Mouse (Mus musculus) midbrain, embryonic 16.5 days (tissue): Measurements from ENCODE around the gene Naa40. TPM values are rescaled to one million over a fixed set of nuclear protein-coding genes. Genes with fewer than 3 reads are reported as not detected.
A peak's percentile ranks its signal among the peaks of the same experiment; 100 is the strongest.

ENCODE experiments used
- ATAC-seq: fragments of 200-750 bp; cut with Nextera tagmentation; 2 replicates; pipeline ENCODE4 v1.8.0; 2017; ENCODE audit warnings: moderate TSS enrichment
- H3K27ac ChIP-seq: fragments of 300-500 bp; sonication (generic); 2 replicates; pipeline ENCODE4 v1.5.1; 2014; ENCODE audit warnings: mild to moderate bottlenecking, low read length, mixed read lengths
- H3K27me3 ChIP-seq: fragments of 300-500 bp; sonication (generic); 2 replicates; pipeline ENCODE4 v1.6.1; 2014; ENCODE audit warnings: low read depth, low read length, mixed read lengths; ENCODE audit not compliant: control insufficient read depth, insufficient read depth
- H3K36me3 ChIP-seq: fragments of 300-500 bp; sonication (generic); 2 replicates; pipeline ENCODE4 v1.6.1; 2014; ENCODE audit warnings: mild to moderate bottlenecking, low read length, moderate library complexity, mixed read lengths; ENCODE audit not compliant: control insufficient read depth, insufficient read depth
- H3K4me1 ChIP-seq: fragments of 300-500 bp; sonication (generic); 2 replicates; pipeline ENCODE4 v1.6.1; 2014; ENCODE audit warnings: mild to moderate bottlenecking, low read length, mixed read lengths; ENCODE audit not compliant: control insufficient read depth, insufficient read depth
- H3K4me2 ChIP-seq: fragments of 300-500 bp; sonication (generic); 2 replicates; pipeline ENCODE4 v1.6.1; 2014; ENCODE audit warnings: mild to moderate bottlenecking, low read length, mixed read lengths
- H3K4me3 ChIP-seq: fragments of 300-500 bp; sonication (generic); 2 replicates; pipeline ENCODE4 v1.5.1; 2014; ENCODE audit warnings: low read depth, mild to moderate bottlenecking, low read length, moderate library complexity, mixed read lengths
- H3K9ac ChIP-seq: fragments of 300-500 bp; sonication (generic); 2 replicates; pipeline ENCODE4 v1.6.1; 2014; ENCODE audit warnings: low read depth, low read length, mixed read lengths
- H3K9me3 ChIP-seq: fragments of 300-500 bp; sonication (generic); replicated peaks from 2 replicates; pipeline ENCODE4 v1.6.1; 2014; ENCODE audit warnings: mild to moderate bottlenecking, low read length, mixed read lengths; ENCODE audit not compliant: control insufficient read depth, poor library complexity, severe bottlenecking
- WGBS: fragments of 180-500 bp; shearing (Covaris S2); extraction: QIAGEN DNeasy Blood & Tissue Kit; methylation state at CpG from one replicate; pipeline ENCODE4 v1.1.7; 2014; 5-methylcytosine and 5-hydroxymethylcytosine counted together
- polyA plus RNA-seq: library from polyadenylated mRNA; unstranded; fragments of >200 nt; fragmentation: Nextera tagmentation; extraction: Ambion mirVana; gene quantifications from 2 replicates; pipeline ENCODE4 v1.2.1, GENCODE M21; 2015

Naa40 gene
- polyA plus RNA-seq, 1 experiment from 2014 or later: 69.6 TPM

- H3K4me1 ChIP-seq: peaks cover 14% of the 10 kb centered on the region
- 23% methylated on average over 7 of the region's 7 CpGs for WGBS
- peaks cover 24% of the 10 kb centered on the region for H3K36me3 ChIP-seq
- peak overlapping the region; percentile 22; the same call in 1 of the 2 replicates for H3K9ac ChIP-seq
- no peak overlapping the region for H3K4me3 ChIP-seq
- no peak overlapping the region for H3K4me2 ChIP-seq
- H3K9me3 ChIP-seq: no peaks in the 10 kb centered on the region
- peak overlapping the region; percentile 80 for H3K27ac ChIP-seq
- H3K27me3 ChIP-seq: no peaks in the 10 kb centered on the region
- peak; percentile 37 for ATAC-seq
Measured at GRCm38 (mm10) chr19:7276053-7276659, 35.2 kb upstream of the Naa40 start.

DNA sequence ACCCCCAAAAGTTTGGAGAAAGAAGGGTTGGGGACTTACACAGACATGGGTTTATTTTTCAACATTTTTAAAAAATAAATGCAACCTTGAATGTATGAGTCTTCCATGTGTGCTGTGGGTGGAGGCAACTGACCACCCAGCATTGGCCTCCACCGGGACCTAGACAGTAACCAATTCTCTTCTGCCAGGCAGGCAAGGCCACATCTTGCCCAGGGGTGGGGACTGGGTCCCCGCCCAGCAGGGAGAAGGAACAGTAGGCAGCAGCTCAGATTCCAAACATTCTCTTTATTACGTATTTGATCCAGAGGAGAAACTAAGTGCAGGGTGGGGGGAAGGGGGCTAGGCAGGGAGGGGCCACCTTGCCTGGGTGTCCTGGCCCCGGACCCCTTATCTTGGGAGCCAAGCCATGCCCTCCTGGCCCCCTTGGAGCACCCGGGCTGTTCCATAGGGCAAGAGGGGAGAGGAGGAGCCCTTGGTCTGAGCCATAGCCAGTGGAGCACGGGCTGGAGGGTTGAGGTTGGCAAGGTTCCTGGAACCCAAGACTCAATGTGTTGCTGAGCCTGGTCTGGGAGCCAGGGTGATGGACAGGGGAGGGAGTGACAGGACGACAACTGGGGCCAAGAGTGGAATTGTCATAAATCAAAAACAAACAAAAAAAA lies 34.3 kb upstream of the Naa40 start:
- H3K36me3 ChIP-seq: peaks cover 24% of the 10 kb centered on the region
- no peaks in the 10 kb centered on the region for H3K9me3 ChIP-seq
- H3K4me2 ChIP-seq: no peak overlapping the region
- peak overlapping the region; percentile 78; the same call in 1 of the 2 replicates for H3K27ac ChIP-seq
- H3K9ac ChIP-seq: no peak overlapping the region
- ATAC-seq: no peak
- no peaks in the 10 kb centered on the region for H3K27me3 ChIP-seq
- peaks cover 22% of the 10 kb centered on the region for H3K4me1 ChIP-seq
- no peak overlapping the region for H3K4me3 ChIP-seq
- WGBS: 49% methylated on average over 7 of the region's 7 CpGs

GRCm38 (mm10) chr19:7274326-7274990 lies 33.5 kb upstream of the Naa40 start:
- Histone ChIP-seq H3K9ac (no peak overlapping the region), H3K27ac (peak overlapping the region; percentile 78), H3K36me3 (peaks cover 24% of the 10 kb centered on the region), H3K27me3 (no peaks in the 10 kb centered on the region), H3K9me3 (no peaks in the 10 kb centered on the region), H3K4me2 (no peak overlapping the region), H3K4me3 (no peak overlapping the region), H3K4me1 (peaks cover 30% of the 10 kb centered on the region)
- 76% methylated on average over 10 of the region's 13 CpGs for WGBS
- no peak; the same call in 1 of the 2 replicates for ATAC-seq

GRCm38 (mm10) chr19:7273486-7273885 lies 32.5 kb upstream of the Naa40 start:
- H3K4me1 ChIP-seq: peaks cover 33% of the 10 kb centered on the region
- H3K4me3 ChIP-seq: no peak overlapping the region
- peaks cover 24% of the 10 kb centered on the region for H3K36me3 ChIP-seq
- H3K27me3 ChIP-seq: no peaks in the 10 kb centered on the region
- no peaks in the 10 kb centered on the region for H3K9me3 ChIP-seq
- no peak overlapping the region for H3K27ac ChIP-seq
- no peak for ATAC-seq
- H3K9ac ChIP-seq: no peak overlapping the region
- no peak overlapping the region for H3K4me2 ChIP-seq
- WGBS: 91% methylated on average over 4 of the region's 4 CpGs

DNA sequence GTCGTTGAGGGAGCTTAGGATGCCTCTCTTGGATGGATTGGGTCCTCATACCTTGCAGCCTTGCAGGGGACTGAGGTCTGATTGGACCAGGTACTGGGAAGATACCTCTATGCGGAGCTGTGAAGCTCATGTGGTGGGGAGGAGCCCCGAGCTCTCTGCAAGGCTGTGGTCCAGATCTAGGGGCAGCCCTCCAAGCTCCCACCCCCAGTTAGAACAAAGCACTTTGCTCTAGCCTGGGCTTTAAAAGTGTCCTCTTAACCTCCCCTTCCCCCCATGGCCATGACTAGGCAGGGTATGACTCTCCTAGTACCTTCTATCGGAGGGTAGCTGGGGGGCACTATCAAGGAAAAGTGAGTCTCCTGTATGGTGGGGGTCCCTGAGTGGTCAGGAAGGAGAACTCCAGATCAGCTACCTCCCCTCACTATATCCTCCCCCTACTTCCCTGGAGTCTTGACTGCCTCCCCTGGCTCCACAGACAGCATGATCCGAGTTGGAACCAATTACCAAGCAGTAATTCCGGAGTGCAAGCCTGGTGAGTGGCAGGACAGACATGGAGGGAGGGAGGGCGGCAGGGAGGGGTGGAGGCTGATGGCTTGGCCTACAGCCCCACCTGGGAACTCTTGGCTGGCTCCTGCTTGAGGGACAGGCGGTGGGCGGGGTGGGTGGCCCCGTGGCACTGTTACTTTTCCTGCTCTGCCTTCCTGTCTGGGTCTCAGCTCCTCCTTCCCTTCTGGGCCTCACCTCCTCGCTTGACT lies 28.5 kb upstream of the Naa40 start:
- no peaks in the 10 kb centered on the region for H3K27me3 ChIP-seq
- peak overlapping the region; percentile 64 for H3K4me2 ChIP-seq
- peaks cover 51% of the 10 kb centered on the region for H3K4me1 ChIP-seq
- peak overlapping the region; percentile 60 for H3K4me3 ChIP-seq
- peak; percentile 4 for ATAC-seq
- peak overlapping the region; percentile 85 for H3K9ac ChIP-seq
- WGBS: 11% methylated on average over 10 of the region's 11 CpGs
- H3K36me3 ChIP-seq: peaks cover 17% of the 10 kb centered on the region
- no peaks in the 10 kb centered on the region for H3K9me3 ChIP-seq
- H3K27ac ChIP-seq: peak overlapping the region; percentile 93

DNA sequence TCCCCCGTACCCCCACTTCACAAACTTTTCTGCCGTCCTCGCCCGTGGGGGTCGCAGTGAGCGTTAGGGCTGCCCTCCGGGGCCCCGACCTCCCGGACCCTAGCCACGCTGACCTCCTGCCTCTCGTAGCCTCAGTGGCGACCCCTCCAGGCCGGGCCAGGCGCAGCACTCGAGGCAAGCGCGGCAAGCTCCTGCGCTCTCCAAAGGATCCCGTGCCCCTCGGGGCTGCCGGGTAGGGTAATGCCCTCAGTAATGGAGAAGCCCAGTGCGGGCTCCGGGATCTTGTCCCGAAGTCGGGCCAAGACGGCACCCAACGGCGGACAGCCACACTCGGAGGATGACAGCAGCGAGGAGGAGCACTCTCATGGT lies 27.7 kb upstream of the Naa40 start:
- Histone ChIP-seq H3K27ac (peak overlapping the region; percentile 93), H3K9me3 (no peaks in the 10 kb centered on the region), H3K4me1 (peaks cover 49% of the 10 kb centered on the region), H3K4me3 (peak overlapping the region; percentile 60), H3K4me2 (peak overlapping the region; percentile 64), H3K36me3 (peaks cover 10% of the 10 kb centered on the region), H3K9ac (peak overlapping the region; percentile 85), H3K27me3 (no peaks in the 10 kb centered on the region)
- peak; percentile 22 for ATAC-seq
- WGBS: under 1% methylated on average over 30 of the region's 30 CpGs

GRCm38 (mm10) chr19:7267781-7268721 lies 27.1 kb upstream of the Naa40 start:
- H3K9ac ChIP-seq: peak overlapping the region; percentile 85
- H3K4me3 ChIP-seq: peak overlapping the region; percentile 60
- H3K27me3 ChIP-seq: no peaks in the 10 kb centered on the region
- H3K4me1 ChIP-seq: peaks cover 49% of the 10 kb centered on the region
- H3K27ac ChIP-seq: peak overlapping the region; percentile 93
- peak overlapping the region; percentile 64 for H3K4me2 ChIP-seq
- H3K36me3 ChIP-seq: peaks cover 4% of the 10 kb centered on the region; the same call in 1 of the 2 replicates
- no peaks in the 10 kb centered on the region for H3K9me3 ChIP-seq
- WGBS: under 1% methylated on average over 58 of the region's 97 CpGs
- ATAC-seq: peak; percentile 61

DNA sequence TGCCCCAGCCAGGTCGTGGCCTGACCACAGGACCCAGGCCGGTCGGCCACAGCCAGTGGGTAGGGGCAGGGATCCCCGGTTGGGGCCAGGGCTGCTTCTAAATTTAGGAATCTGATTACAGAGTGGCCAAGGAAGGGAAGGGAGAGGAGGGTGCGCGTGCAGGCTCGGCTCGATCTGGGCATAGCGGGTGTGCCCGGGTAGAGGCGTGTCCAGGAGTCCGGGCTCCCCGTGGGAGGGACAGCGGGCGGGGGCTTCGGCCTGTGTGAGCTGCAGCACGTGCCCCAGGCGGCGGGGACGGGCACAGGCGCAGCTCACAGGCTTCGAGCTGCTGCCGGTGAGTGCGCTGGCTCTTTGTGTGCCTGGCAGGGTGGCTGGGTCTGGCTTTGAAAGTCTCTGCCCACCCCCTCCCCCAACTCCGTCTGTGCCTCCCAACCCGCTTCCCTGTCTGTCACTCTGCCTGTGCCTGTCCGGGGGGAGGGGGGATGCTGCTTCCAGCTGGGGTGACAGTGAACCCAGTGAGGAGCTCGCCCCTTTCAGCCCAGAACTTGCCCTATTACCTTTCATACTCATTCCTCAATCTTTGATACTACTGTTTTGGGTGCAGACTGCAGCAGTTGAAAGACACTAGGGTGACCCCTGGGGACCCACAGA lies 26.2 kb upstream of the Naa40 start, which contains the start of gene Rcor2:
TSS of gene Rcor2 (plus strand) at position 235 of the 651 bp plus-strand sequence.
- Histone ChIP-seq H3K27ac (peak within 1 kb of the TSS; percentile 93), H3K4me1 (peaks cover 48% of the 10 kb centered on the region), H3K4me2 (peak within 1 kb of the TSS; percentile 64), H3K9me3 (no peaks in the 10 kb centered on the region), H3K4me3 (peak within 1 kb of the TSS; percentile 60), H3K36me3 (no peaks in the 10 kb centered on the region), H3K9ac (peak within 1 kb of the TSS; percentile 85), H3K27me3 (no peaks in the 10 kb centered on the region)
- ATAC-seq: peak; percentile 49
- WGBS: 2% methylated on average over 25 of the region's 28 CpGs
